Mouse (Mus musculus) urinary bladder, adult 18-20 months (tissue): ENCODE data around the gene Bag6.
A peak's percentile ranks its signal among the peaks of the same experiment; 100 is the strongest.
"Not testable (repeated sequence)": the region's sequence is repeated elsewhere in the genome, so short reads cannot be mapped to it uniquely, and the experiment has no call there.

Experiments used
- DNase-seq, 2 experiments: peaks; one replicate each; pipeline ENCODE4 v3.0.0; 2022; ENCODE audit warnings: low spot score in 2 of 2, mixed read lengths in 2 of 2

Gene Bag6

DNA sequence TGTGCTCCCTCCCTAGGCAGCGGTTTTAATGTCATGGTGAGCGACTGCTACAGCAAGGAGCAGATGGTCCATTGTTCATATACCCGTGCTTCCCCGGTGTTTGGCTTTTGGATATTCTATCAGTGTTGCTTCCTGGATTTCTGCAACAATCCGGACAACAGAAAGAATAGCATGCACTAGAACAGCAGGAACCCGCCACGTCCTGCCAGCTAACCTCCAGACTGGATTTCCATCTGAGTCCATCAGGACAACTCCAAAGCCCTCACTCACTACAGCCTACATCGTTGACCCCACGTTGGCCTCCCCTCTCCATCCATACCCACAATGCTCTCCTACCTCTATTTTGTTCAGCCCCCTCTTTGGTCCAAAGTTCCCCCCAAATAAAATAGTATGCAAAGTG is 23.2 kb upstream of the Bag6 start:
- DNase-seq, result no peak

GRCm38 (mm10) chr17:35115046-35116019 is 19.6 kb upstream of the Bag6 start, which contains the start of gene Ly6g5b:
Gene Ly6g5b (minus strand): TSS chr17:35115428.
- DNase-seq, result no peak

GRCm38 (mm10) chr17:35120745-35121142 is 14.2 kb upstream of the Bag6 start:
- DNase-seq, result peak in 1 of 2 experiments; percentile 25

DNA sequence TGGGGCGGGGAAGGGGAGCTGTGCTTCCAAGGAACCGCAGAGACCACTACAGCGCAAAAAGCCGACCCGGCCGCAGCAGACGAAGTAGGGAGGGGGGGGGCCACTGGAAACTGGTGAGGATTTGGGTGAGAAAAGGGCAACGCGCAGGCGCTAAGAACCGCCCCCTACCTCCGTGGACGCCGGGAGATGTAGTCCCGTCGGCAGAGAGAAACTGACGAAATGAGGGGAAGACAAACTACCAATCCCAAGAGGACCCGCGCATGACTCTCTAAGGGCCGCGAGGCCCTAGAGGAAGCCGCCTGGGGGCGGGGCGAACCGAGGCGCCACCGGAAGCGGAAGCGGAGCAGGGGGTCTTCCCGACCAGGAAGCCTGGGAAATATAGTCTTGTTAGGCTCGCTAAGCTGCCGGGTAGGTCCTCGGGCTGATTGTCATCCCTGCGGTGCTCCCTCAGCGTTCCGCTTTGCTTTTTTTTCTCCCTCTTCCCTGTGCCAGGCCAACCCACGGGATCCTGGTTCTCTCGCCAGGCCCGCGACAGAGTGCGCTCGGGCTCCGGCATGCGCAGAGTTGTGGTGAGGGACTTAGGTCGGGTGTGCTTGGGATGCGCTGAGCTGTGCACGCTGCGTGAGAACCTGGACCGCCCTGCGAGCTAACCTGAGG is 13.7 kb upstream of the Bag6 start, which contains the start of gene Gpank1:
Gene Gpank1 (plus strand): TSS at position 313 of the 657 bp plus-strand sequence.
- DNase-seq, result peak; percentile 90 to 98

GRCm38 (mm10) chr17:35121871-35122303 is 13.1 kb upstream of the Bag6 start, which contains the start of gene Csnk2b:
Gene Csnk2b (minus strand): TSS chr17:35122053.
- no peak for DNase-seq

DNA sequence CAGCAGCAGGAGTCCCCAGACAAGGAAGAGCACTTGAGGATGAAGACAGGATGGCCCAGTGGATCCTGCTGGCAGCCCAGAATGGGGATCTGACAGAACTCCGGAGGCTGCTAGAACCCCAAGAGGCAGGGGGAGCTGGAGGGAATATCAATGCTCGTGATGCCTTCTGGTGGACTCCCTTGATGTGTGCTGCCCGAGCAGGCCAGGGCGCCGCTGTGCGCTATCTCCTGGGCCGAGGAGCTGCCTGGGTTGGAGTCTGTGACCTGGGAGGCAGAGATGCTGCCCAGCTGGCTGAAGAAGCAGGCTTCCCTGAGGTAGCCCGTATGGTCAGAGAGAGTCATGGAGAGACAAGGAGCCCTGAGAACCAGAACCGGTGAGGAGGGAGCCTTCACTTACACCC is 11.7 kb upstream of the Bag6 start:
- DNase-seq, result not testable (repeated sequence)

DNA sequence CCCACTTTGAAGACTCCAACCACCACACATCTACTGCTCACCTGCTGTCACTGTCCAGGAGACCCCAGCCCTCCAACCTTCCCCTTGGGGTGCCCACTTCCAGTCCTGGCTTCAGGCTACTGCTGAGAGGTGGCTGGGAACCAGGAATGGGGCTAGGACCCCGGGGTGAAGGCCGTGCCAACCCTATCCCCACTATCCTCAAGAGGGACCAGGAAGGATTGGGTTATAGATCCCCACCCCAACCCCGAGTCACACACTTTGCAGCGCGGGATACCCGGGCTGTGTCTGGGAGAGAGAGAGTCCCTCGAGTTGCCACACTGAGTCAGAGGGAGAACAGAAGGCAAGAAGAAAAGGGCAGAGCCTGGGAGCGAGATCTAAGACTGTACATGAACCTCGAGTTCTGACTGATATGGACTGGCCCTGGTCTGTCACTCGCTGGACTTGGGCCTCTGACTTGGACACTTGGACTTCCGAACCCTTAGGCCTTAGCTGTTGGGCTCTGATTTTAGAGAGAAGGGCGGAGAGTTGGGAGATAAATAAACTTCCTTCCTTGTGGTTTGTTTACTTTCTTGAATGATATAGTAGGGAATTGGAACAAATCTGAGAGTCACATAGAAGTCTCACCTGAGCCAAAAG is 10.6 kb upstream of the Bag6 start:
- DNase-seq, result not testable (repeated sequence)

- no peak for DNase-seq
Measured at GRCm38 (mm10) chr17:35125081-35125480, 9.9 kb upstream of the Bag6 start.

- DNase-seq, result no peak
Measured at GRCm38 (mm10) chr17:35125578-35125977, 9.4 kb upstream of the Bag6 start.

- DNase-seq, result peak; percentile 65 to 76
Measured at GRCm38 (mm10) chr17:35126206-35126611, 8.8 kb upstream of the Bag6 start, which contains the start of gene D17H6S53E. Gene D17H6S53E (plus strand): TSS chr17:35126373.

DNA sequence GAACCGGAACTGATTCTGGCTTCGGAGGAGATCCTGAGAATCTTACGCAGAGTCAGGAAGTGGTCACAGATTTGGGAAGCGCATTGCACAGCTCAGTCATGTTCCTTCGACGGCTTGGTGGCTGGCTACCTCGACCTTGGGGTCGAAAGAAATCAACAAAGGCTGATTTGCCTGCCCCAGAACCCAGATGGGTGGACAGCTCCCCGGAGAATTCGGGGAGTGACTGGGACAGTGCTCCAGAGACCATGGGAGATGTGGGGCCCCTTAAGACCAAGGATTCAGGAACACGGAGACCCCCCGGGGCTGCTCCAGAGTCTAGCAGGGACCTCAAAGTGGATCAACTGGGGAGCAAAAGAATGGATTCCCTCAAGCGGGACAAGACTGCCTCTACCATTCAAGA is 8.0 kb upstream of the Bag6 start:
- DNase-seq, result no peak

DNA sequence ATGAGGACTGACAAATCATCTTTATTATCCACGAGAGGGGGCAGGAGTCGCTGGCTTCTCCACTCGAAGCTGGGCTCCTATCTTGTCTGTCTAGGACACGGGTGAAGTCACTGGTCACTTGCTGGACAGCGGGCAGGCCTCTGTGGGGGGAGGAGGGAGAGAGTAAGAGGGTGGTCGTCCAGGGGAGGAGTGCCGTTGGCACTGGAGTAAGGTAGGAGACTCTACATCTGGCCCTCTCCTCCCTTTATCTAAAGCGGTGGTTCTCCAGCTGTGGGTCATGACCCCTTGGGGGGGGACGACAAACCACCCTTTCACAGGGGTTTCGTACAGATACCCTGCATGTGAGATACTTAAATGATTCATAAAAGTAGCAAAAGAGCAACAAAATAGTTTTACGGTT is 6.0 kb upstream of the Bag6 start:
- no peak for DNase-seq

DNA sequence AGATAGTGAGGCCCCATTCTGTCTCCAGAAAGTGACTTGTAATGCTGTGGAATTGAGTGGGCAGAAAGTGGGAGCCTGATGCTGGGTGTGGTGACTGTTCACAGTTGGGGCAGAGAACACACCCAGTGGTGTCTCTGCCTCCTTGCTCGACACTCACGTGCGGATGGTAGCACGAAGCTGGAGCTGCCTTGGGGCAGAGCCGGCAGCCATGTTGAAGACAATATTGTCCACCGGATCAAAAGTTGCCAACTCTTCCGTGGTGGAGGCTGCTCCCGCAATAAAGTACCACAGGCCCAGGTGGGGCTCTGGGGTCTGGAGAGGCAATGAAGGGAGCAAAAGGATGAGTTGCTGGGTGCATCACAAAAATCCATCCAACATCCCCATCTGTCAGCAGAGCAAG is 3.9 kb upstream of the Bag6 start:
- DNase-seq, result no peak

- no peak for DNase-seq
Measured at GRCm38 (mm10) chr17:35131500-35132173, 3.3 kb upstream of the Bag6 start, which contains the start of gene Apom. Gene Apom (minus strand): TSS chr17:35132050.

DNA sequence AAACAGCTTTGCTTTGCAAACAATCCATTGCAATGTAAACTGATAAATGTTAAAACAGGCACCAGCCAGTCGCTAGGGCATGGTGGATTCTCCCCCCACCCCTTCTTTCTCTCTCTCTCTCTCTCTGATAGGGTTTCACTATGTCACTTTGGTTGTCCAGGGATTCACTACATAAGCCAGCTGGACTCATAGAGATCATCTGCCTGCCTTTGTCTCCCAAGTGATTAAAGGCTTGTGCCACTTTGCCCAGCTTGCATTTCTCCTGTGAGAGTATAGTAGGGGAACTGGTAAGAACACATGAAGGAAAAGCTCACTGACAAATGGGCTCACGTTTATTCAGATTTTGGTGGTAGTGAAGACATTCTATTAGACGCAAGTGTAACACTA is 2.8 kb upstream of the Bag6 start:
- DNase-seq, result no peak

- DNase-seq, result no peak
Measured at GRCm38 (mm10) chr17:35133517-35133916, 1.5 kb upstream of the Bag6 start.

GRCm38 (mm10) chr17:35135591-35136320 is 778 bp downstream of the Bag6 start:
- DNase-seq, result no peak

DNA sequence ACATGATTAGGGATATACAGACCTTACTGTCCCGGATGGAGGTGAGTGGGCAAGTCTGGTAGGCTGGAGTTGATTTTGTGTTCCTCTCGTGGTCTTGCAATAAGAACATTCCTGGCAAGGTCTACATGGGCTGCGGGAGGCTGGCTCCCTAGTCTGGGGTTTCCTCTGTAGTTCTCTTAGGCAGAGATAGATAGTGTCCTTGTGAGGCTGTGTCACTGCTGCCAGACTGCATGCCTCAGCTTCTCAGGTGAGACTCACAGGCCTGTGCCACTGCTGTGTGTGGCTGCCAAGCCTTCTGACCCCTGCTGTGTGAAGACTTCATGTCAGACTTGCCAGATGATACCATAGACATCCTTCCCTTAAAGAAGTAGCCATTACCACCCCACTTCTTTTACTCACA is 4.3 kb downstream of the Bag6 start:
- DNase-seq, result no peak

DNA sequence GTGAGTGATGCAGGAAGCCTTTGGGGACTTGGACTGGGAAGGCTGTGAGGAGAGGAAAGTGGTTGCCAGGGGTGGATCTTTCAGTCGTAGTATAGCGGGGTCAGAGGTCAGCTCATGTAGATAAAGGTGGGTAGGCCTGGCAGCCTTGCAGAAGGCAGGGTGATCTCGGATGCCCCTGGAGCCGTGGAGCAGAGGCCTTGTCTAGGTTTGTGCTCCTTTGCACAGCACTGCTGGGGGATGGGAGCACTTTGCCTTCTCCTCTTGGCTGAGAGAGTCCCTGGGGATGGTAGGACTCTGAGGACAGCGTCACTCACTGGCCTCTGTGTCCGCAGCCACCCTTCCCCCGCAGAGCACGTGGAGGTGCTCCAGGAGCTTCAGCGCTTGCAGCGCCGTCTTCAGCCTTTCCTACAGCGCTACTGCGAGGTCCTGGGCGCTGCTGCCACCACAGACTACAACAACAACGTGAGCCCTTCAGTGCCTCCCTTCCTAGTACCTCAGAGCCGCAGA is 5.6 kb downstream of the Bag6 start:
- DNase-seq, result no peak

GRCm38 (mm10) chr17:35141971-35142370 is 7.0 kb downstream of the Bag6 start:
- DNase-seq, result no peak
